Mouse (Mus musculus) ZHBTc4 (cell line): ENCODE data around the gene Serpina3c.

Experiments
- DNase-seq: peaks from one replicate; pipeline ENCODE4 v3.0.0-alpha.2; 2011; ENCODE audit warnings: low read depth, low spot score

Gene Serpina3c

GRCm38 (mm10) chr12:104153656-104154055, at the start of gene Serpina3c:
Gene Serpina3c (minus strand): TSS chr12:104153870.
- no peak for DNase-seq

GRCm38 (mm10) chr12:104190852-104191251, 37.2 kb upstream of the Serpina3c start:
- DNase-seq, result no peak

- no peak for DNase-seq
These were observed 35.6 kb upstream of the Serpina3c start for GRCm38 (mm10) chr12:104189246-104189645.

- no peak for DNase-seq
These were observed 32.4 kb upstream of the Serpina3c start for GRCm38 (mm10) chr12:104186041-104186581.

- no peak for DNase-seq
These were observed 31.4 kb upstream of the Serpina3c start for GRCm38 (mm10) chr12:104185046-104185445.

- no peak for DNase-seq
These were observed 25.3 kb upstream of the Serpina3c start for GRCm38 (mm10) chr12:104178987-104179386.

GRCm38 (mm10) chr12:104178577-104178976, 24.9 kb upstream of the Serpina3c start:
- no peak for DNase-seq

- DNase-seq, result no peak
These were observed 22.0 kb upstream of the Serpina3c start for GRCm38 (mm10) chr12:104175636-104176035.

- no peak for DNase-seq
These were observed 21.1 kb upstream of the Serpina3c start for GRCm38 (mm10) chr12:104174747-104175146.

- no peak for DNase-seq
These were observed 527 bp downstream of the Serpina3c start for GRCm38 (mm10) chr12:104153041-104153645.

GRCm38 (mm10) chr12:104151989-104152388, 1.7 kb downstream of the Serpina3c start:
- no peak for DNase-seq

- no peak for DNase-seq
These were observed 8.1 kb downstream of the Serpina3c start for GRCm38 (mm10) chr12:104145571-104145970.

- no peak for DNase-seq
These were observed 10.4 kb downstream of the Serpina3c start for GRCm38 (mm10) chr12:104143286-104143685.

- no peak for DNase-seq
These were observed 11.2 kb downstream of the Serpina3c start for GRCm38 (mm10) chr12:104142427-104142826.

GRCm38 (mm10) chr12:104141506-104141905, 12.2 kb downstream of the Serpina3c start:
- no peak for DNase-seq

GRCm38 (mm10) chr12:104140543-104141103, 13.0 kb downstream of the Serpina3c start:
- DNase-seq, result no peak

- no peak for DNase-seq
These were observed 15.5 kb downstream of the Serpina3c start for GRCm38 (mm10) chr12:104138216-104138615.

- no peak for DNase-seq
These were observed 22.6 kb downstream of the Serpina3c start for GRCm38 (mm10) chr12:104131041-104131440.

- no peak for DNase-seq
These were observed 26.0 kb downstream of the Serpina3c start, which contains the start of gene Serpina3b for GRCm38 (mm10) chr12:104127696-104128095. Gene Serpina3b (plus strand): TSS chr12:104127996.

GRCm38 (mm10) chr12:104125021-104125560, 28.6 kb downstream of the Serpina3c start:
- DNase-seq, result no peak

GRCm38 (mm10) chr12:104123996-104124395, 29.7 kb downstream of the Serpina3c start:
- no peak for DNase-seq

GRCm38 (mm10) chr12:104123097-104123496, 30.6 kb downstream of the Serpina3c start:
- DNase-seq, result peak; percentile 4
